Mouse (Mus musculus): ENCODE results near the gene Snap47. TPM values are rescaled to one million over a fixed set of nuclear protein-coding genes. Genes with fewer than 3 reads are reported as not detected.

The Snap47 gene
- polyA plus RNA-seq (2014; fragmentation: Nextera tagmentation; extraction: Ambion mirVana): 428 and 481 TPM in 2 replicates

DNA sequence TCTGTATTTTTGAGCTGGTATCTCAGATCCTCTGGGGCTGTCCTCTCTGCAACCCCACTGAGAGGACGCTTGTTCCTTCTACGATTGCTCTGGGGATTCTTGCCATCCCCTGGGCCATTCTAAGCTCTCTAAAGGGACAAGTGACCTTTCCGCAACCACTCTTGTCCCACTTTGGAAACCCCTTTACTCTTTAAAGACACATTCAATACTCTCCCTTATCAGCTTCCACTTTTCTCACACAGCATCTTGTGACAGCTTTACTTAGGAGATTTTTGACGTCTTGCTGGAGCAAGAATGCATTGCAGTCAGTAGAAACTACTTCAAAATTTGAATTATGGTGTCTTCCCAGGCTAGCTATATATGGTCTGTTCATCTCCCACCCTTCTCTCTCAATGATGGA is at the start of gene Snap47:
Snap47 (minus strand) TSS at position 101 of the 400 bp plus-strand sequence.
- Histone ChIP-seq H3K9me3 (replicated peaks; ENCODE audit: control insufficient read depth, low read length) (no peaks in the 10 kb centered on the region), H3K27ac (ENCODE audit: low read depth, low read length) (peak within 1 kb of the TSS; percentile 75), H3K36me3 (ENCODE audit: control insufficient read depth, insufficient read depth, low read length) (peaks cover 32% of the 10 kb centered on the region), H3K4me1 (ENCODE audit: control insufficient read depth, insufficient read depth, low read length) (peaks cover 15% of the 10 kb centered on the region), H3K4me3 (ENCODE audit: low read depth, low read length) (peak within 1 kb of the TSS; percentile 82), H3K27me3 (replicated peaks; ENCODE audit: control insufficient read depth, insufficient read depth, low read length) (no peaks in the 10 kb centered on the region), H3K9ac (ENCODE audit: low read length) (peak within 1 kb of the TSS; percentile 80), H3K4me2 (ENCODE audit: low read length) (peak within 1 kb of the TSS; percentile 93)
- 88% methylated on average over 4 of the region's 4 CpGs for WGBS
- ATAC-seq: no peak
- no peak for DNase-seq (ENCODE audit: low spot score)

DNA sequence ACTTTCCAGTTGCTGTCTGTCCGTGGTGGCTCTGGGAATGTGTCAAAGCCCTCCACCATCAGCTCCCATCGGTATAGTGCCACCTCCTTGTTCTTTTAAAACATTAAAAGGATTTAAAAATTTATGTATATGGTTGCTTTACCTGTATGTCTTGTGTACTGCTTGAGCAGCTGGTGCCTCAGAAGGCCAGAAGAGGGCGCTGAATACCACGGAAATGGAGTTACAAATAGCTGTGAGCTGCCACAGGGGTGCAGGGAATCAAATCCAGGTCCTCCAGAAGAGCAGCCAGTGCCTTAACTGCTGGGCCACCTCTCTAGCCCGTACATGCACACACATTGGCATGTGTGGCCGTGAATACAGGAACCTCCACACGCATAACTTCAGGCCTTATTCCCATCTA is 46.8 kb upstream of the Snap47 start:
- H3K9ac ChIP-seq (ENCODE audit: low read length): no peak overlapping the region
- H3K27me3 ChIP-seq (replicated peaks; ENCODE audit: control insufficient read depth, insufficient read depth, low read length): no peaks in the 10 kb centered on the region
- DNase-seq (ENCODE audit: low spot score) (no peak), ATAC-seq (no peak)
- 92% methylated on average over 7 of the region's 7 CpGs for whole genome bisulfite sequencing
- no peak overlapping the region for H3K4me3 ChIP-seq (ENCODE audit: low read depth, low read length)
- peaks cover 94% of the 10 kb centered on the region for H3K36me3 ChIP-seq (ENCODE audit: control insufficient read depth, insufficient read depth, low read length)
- no peak overlapping the region for H3K27ac ChIP-seq (ENCODE audit: low read depth, low read length)
- no peaks in the 10 kb centered on the region for H3K9me3 ChIP-seq (replicated peaks; ENCODE audit: control insufficient read depth, low read length)
- H3K4me2 ChIP-seq (ENCODE audit: low read length): no peak overlapping the region
- H3K4me1 ChIP-seq (ENCODE audit: control insufficient read depth, insufficient read depth, low read length): no peaks in the 10 kb centered on the region

DNA sequence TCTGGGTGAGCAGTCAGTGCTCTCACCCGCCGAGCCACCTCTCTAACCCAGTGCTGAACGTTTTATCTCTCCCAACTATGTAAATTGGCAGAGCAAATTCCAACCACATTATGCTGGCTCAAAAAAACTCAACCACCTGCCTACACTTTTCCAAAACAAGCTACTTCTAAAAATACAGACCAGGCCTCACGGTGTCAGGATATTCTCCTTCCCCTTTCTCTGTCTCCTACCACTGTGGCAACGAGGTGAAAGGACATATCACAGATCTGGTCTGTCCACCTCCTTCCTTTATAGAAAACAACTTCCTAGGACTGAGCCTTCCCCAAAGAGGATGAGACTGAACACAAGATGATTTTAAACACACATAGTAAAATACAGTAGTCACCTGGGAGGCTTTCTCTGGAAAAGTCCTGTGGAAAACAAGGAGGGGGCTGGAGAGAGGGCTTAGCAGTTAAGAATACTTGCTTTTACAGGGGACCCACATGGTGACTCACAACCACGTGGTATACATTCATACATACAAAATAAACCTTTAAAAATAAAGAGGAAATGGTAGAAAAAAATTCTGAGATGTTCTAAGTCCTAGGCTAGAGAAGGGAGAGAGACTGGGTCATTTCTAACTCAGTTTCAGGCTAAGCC is 45.8 kb upstream of the Snap47 start:
- Histone ChIP-seq H3K9ac (ENCODE audit: low read length) (no peak overlapping the region), H3K4me1 (ENCODE audit: control insufficient read depth, insufficient read depth, low read length) (no peaks in the 10 kb centered on the region), H3K4me2 (ENCODE audit: low read length) (no peak overlapping the region), H3K4me3 (ENCODE audit: low read depth, low read length) (no peak overlapping the region), H3K9me3 (replicated peaks; ENCODE audit: control insufficient read depth, low read length) (no peaks in the 10 kb centered on the region), H3K27ac (ENCODE audit: low read depth, low read length) (no peak overlapping the region), H3K27me3 (replicated peaks; ENCODE audit: control insufficient read depth, insufficient read depth, low read length) (no peaks in the 10 kb centered on the region), H3K36me3 (ENCODE audit: control insufficient read depth, insufficient read depth, low read length) (peaks cover 92% of the 10 kb centered on the region)
- 90% methylated on average over 6 of the region's 6 CpGs for WGBS
- DNase-seq (ENCODE audit: low spot score) (no peak), ATAC-seq (no peak)

DNA sequence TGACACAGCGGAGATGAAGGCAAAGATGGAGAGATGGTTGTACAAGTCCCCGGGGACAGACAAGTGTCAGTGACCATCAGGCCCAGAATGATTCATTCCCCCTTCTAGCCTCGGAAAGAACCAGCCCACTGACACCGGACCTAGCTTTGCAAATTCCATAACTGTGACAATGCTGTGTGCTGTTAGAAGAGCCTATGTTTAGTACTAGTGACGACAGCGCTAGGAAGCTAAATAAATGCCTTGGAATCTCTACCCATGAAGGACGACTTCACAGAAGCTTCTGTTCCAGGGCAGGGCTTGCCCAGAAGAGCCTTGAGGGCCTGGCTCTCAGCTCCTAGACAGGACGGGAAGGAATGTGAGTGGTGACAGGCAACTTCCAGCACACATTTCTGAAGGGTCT is 35.2 kb upstream of the Snap47 start:
- no peak overlapping the region for H3K4me2 ChIP-seq (ENCODE audit: low read length)
- H3K27ac ChIP-seq (ENCODE audit: low read depth, low read length): no peak overlapping the region
- 92% methylated on average over 8 of the region's 8 CpGs for WGBS
- no peak for ATAC-seq
- H3K4me1 ChIP-seq (ENCODE audit: control insufficient read depth, insufficient read depth, low read length): no peaks in the 10 kb centered on the region
- peaks cover 54% of the 10 kb centered on the region for H3K36me3 ChIP-seq (ENCODE audit: control insufficient read depth, insufficient read depth, low read length)
- no peaks in the 10 kb centered on the region for H3K9me3 ChIP-seq (replicated peaks; ENCODE audit: control insufficient read depth, low read length)
- no peak overlapping the region for H3K4me3 ChIP-seq (ENCODE audit: low read depth, low read length)
- no peaks in the 10 kb centered on the region for H3K27me3 ChIP-seq (replicated peaks; ENCODE audit: control insufficient read depth, insufficient read depth, low read length)
- DNase-seq (ENCODE audit: low spot score): no peak
- H3K9ac ChIP-seq (ENCODE audit: low read length): no peak overlapping the region

DNA sequence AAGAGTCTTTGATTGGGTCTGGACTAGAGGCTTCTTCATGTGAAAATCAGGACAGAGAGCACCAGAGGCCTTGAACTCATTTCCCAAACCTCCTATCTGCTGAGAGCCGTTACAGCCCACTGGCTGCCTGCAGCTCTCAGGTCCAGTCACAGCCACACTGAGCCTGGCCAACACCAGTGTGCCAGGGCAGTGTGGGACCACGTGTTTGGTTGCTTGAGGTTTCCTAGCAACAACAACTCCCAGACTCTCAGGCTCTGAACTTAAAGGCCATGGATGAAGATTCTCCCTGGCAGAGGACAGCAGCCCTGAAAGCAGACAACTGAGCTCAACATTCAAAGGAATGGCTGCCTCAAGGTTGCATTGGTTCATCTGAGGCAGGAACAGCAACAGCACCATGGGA is 34.7 kb upstream of the Snap47 start:
- Histone ChIP-seq H3K4me3 (ENCODE audit: low read depth, low read length) (no peak overlapping the region), H3K27ac (ENCODE audit: low read depth, low read length) (no peak overlapping the region), H3K27me3 (replicated peaks; ENCODE audit: control insufficient read depth, insufficient read depth, low read length) (no peaks in the 10 kb centered on the region), H3K4me1 (ENCODE audit: control insufficient read depth, insufficient read depth, low read length) (no peaks in the 10 kb centered on the region), H3K9me3 (replicated peaks; ENCODE audit: control insufficient read depth, low read length) (no peaks in the 10 kb centered on the region), H3K4me2 (ENCODE audit: low read length) (no peak overlapping the region), H3K36me3 (ENCODE audit: control insufficient read depth, insufficient read depth, low read length) (peaks cover 49% of the 10 kb centered on the region), H3K9ac (ENCODE audit: low read length) (no peak overlapping the region)
- no peak for ATAC-seq
- WGBS: 64% methylated on average over 2 of the region's 2 CpGs
- DNase-seq (ENCODE audit: low spot score): no peak

DNA sequence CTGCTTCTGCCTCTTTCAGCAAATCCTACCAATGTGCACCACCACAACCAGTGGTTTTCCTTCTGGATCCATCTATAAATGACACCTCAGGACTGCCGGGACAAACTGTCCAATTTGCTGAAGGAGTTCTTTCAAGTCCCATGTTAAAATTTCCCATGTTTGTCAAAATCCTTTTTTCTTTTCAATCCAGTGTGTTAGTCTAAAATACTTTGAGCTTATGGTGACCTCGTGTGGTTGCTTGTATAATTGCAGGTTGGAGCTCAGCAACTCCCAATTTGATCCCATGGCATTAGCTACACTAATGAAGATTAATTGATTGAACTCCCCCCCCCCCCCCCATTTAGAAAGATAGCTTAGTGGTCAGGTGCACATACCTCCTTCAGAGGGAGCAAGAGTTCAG is 32.2 kb upstream of the Snap47 start:
- H3K4me1 ChIP-seq (ENCODE audit: control insufficient read depth, insufficient read depth, low read length): no peaks in the 10 kb centered on the region
- H3K27ac ChIP-seq (ENCODE audit: low read depth, low read length): no peak overlapping the region
- no peak overlapping the region for H3K4me2 ChIP-seq (ENCODE audit: low read length)
- ATAC-seq (no peak), DNase-seq (ENCODE audit: low spot score) (peak; percentile 88)
- no peak overlapping the region for H3K9ac ChIP-seq (ENCODE audit: low read length)
- H3K4me3 ChIP-seq (ENCODE audit: low read depth, low read length): no peak overlapping the region
- H3K27me3 ChIP-seq (replicated peaks; ENCODE audit: control insufficient read depth, insufficient read depth, low read length): no peaks in the 10 kb centered on the region
- WGBS: 5% methylated on average over 2 of the region's 2 CpGs
- peaks cover 31% of the 10 kb centered on the region for H3K36me3 ChIP-seq (ENCODE audit: control insufficient read depth, insufficient read depth, low read length)
- no peaks in the 10 kb centered on the region for H3K9me3 ChIP-seq (replicated peaks; ENCODE audit: control insufficient read depth, low read length)

DNA sequence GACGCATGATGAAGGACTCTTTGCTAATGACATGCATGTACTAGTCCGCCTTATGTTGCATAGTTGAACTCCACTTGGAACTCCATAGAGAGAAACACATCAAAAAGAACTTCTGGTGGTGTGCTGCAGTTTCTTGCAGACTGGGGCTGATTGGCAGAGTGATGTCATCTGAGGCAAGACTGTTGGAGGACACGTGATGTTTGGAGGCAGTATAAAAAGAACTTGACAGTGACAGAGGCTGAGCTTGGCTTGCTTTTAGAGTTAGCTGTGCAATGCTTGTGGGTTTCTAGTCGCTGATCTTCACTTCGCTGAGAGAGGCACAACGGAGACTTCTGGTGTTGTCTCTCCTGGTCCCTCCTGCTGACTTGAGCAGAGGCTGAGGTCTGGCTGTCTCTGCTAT is 26.3 kb upstream of the Snap47 start:
- H3K9me3 ChIP-seq (replicated peaks; ENCODE audit: control insufficient read depth, low read length): no peaks in the 10 kb centered on the region
- H3K27me3 ChIP-seq (replicated peaks; ENCODE audit: control insufficient read depth, insufficient read depth, low read length): no peaks in the 10 kb centered on the region
- no peak overlapping the region for H3K9ac ChIP-seq (ENCODE audit: low read length)
- WGBS: 71% methylated on average over 6 of the region's 6 CpGs
- no peak overlapping the region for H3K4me2 ChIP-seq (ENCODE audit: low read length)
- DNase-seq (ENCODE audit: low spot score): no peak
- no peak overlapping the region for H3K4me3 ChIP-seq (ENCODE audit: low read depth, low read length)
- no peak overlapping the region for H3K27ac ChIP-seq (ENCODE audit: low read depth, low read length)
- no peak for ATAC-seq
- no peaks in the 10 kb centered on the region for H3K36me3 ChIP-seq (ENCODE audit: control insufficient read depth, insufficient read depth, low read length)
- no peaks in the 10 kb centered on the region for H3K4me1 ChIP-seq (ENCODE audit: control insufficient read depth, insufficient read depth, low read length)

DNA sequence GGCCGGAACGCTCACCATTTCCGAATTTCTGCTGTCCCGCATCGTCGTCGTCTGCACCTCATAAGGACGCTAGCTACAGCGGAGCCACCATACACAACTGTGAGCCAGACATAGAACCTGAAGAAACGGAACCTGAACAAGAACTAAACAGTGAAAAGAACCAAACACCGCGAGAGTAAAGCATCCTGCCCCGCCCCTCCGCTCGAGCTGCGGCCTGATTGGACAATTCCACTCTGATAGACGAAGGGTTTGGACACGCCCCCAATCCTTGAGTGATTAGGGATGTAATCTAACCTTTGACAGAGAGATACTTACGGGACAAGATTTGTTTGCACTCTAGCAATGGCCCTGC is 21.3 kb upstream of the Snap47 start, which contains the start of gene Zfp867:
Zfp867 (minus strand) TSS at position 149 of the 352 bp plus-strand sequence.
- Histone ChIP-seq H3K4me1 (ENCODE audit: control insufficient read depth, insufficient read depth, low read length) (peaks cover 5% of the 10 kb centered on the region; the same call in 1 of the 2 replicates), H3K9ac (ENCODE audit: low read length) (peak within 1 kb of the TSS; percentile 85), H3K4me3 (ENCODE audit: low read depth, low read length) (peak within 1 kb of the TSS; percentile 59), H3K36me3 (ENCODE audit: control insufficient read depth, insufficient read depth, low read length) (no peaks in the 10 kb centered on the region), H3K4me2 (ENCODE audit: low read length) (peak within 1 kb of the TSS; percentile 80), H3K27me3 (replicated peaks; ENCODE audit: control insufficient read depth, insufficient read depth, low read length) (no peaks in the 10 kb centered on the region), H3K9me3 (replicated peaks; ENCODE audit: control insufficient read depth, low read length) (no peaks in the 10 kb centered on the region), H3K27ac (ENCODE audit: low read depth, low read length) (peak within 1 kb of the TSS; percentile 62; the same call in 1 of the 2 replicates)
- DNase-seq (ENCODE audit: low spot score) (peak; percentile 96), ATAC-seq (peak; percentile 94)
- WGBS: under 1% methylated on average over 19 of the region's 19 CpGs

DNA sequence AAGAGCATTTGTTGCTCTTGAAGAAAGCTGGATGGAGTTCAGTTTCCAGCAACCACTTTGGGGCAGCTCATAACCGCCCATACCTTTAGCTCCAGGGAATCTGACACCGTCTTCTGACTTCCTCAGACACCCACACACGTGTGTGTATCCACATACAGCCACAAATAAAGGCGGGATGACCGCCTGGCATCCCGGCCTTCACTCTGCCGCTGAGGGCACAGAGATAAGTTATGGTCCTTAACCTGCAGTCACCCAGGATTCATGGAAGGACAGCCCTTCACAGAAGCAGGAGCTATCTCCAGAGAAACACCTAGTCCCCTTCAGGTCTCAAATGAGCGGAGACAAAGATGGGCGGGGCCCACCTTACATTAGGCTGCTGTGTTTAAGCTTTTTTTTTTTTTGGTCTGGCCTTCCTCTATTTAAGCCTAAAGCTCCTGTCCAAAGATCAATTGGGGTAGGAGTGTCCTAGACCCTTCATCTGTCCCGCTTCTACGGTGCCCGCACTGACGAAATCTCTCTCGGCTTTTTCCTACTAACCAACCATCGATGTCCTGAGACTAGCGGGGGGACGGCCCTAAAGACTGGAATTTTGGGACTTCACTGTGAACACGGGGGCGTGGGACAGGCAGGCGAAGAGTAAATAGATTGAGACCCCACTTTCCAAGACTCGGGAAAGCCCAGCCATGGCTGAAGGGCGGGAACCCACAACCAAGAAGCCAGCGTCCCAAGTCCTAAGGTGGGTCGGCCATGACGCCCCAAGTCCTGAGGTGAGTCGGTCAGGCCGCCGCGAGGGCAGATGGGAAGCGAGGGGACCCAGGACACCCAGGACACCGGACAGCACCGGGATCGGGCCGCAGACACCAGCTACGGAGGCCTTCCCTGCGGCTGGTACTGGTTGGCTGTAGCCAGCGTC is 20.7 kb upstream of the Snap47 start:
- Histone ChIP-seq H3K4me3 (ENCODE audit: low read depth, low read length) (peak overlapping the region; percentile 59), H3K9me3 (replicated peaks; ENCODE audit: control insufficient read depth, low read length) (no peaks in the 10 kb centered on the region), H3K9ac (ENCODE audit: low read length) (peak overlapping the region; percentile 85), H3K4me1 (ENCODE audit: control insufficient read depth, insufficient read depth, low read length) (peaks cover 5% of the 10 kb centered on the region; the same call in 1 of the 2 replicates), H3K27ac (ENCODE audit: low read depth, low read length) (peak overlapping the region; percentile 62; the same call in 1 of the 2 replicates), H3K27me3 (replicated peaks; ENCODE audit: control insufficient read depth, insufficient read depth, low read length) (no peaks in the 10 kb centered on the region), H3K4me2 (ENCODE audit: low read length) (peak overlapping the region; percentile 80), H3K36me3 (ENCODE audit: control insufficient read depth, insufficient read depth, low read length) (no peaks in the 10 kb centered on the region)
- ATAC-seq (peak; percentile 67), DNase-seq (ENCODE audit: low spot score) (peak; percentile 12)
- WGBS: 8% methylated on average over 37 of the region's 37 CpGs

Data from forebrain, embryonic 14.5 days (tissue).